Mouse (Mus musculus): ENCODE measurements at regions not wholly inside any gene's neighbourhood (a gene's known extent, or its start where the extent isn't known, plus 50 kb on each side); places are given as distances from the start of the nearest gene placed in this dataset.

DNA sequence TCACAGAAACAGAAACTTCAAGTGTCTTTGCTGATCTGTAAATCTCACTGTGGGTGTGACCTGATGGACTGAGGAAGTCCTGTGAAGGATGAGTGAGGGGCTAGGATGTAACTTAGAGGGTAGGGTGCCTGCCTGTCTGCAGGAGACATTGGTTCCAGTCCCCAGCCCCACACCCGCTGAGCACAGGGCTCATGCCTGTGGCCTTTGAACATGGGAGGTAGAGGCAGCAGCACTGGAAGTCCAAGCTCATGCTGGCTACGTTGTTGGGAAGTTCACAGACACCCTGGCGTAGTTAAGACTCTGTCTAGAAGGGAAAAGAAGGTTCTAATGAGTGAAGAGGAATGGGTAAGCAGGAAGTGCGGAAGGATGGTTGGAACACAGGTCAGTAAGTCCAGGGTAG lies 59.7 kb upstream of the Tgm3 start:
- no peak for ATAC-seq (ENCODE audit: low read depth)
- H3K27ac ChIP-seq = no peak overlapping the region
- H3K4me3 ChIP-seq (replicated peaks) = no peak overlapping the region
- no peaks in the 10 kb centered on the region for H3K9me3 ChIP-seq (replicated peaks)
- no peak overlapping the region for H3K9ac ChIP-seq
- no peaks in the 10 kb centered on the region for H3K4me1 ChIP-seq (replicated peaks)
- no peaks in the 10 kb centered on the region for H3K36me3 ChIP-seq
- 67% methylated on average over 4 of the region's 4 CpGs for WGBS (ENCODE audit: insufficient replicate concordance)
- H3K27me3 ChIP-seq = no peaks in the 10 kb centered on the region
- no peak overlapping the region for H3K4me2 ChIP-seq
- DNase-seq = no peak

DNA sequence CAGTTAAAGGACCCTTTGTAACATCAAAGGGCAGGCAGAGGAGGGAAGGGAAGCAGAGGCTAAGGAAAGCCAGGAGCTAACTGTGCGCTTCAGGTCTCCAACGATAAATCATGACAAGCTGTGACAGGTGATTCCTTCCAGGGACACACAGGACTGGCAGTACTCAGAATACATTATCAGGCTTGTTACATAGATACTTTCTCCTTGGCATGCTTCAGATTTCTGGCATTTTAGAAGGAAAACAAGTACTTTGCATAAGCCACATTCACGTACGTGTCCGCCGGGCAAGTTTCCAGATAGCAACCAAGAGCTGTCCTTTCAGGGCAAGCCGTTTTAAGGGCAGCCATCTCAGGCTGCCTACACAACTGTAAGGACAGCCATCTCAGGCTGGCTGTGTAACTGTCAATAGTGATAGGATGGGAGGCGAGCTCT lies 56.9 kb upstream of the Tgm3 start:
- Histone ChIP-seq H3K4me3 (replicated peaks) (no peak overlapping the region), H3K9ac (no peak overlapping the region), H3K36me3 (no peaks in the 10 kb centered on the region), H3K27ac (no peak overlapping the region), H3K27me3 (no peaks in the 10 kb centered on the region), H3K9me3 (replicated peaks) (no peaks in the 10 kb centered on the region), H3K4me1 (replicated peaks) (no peaks in the 10 kb centered on the region), H3K4me2 (no peak overlapping the region)
- DNase-seq (no peak), ATAC-seq (ENCODE audit: low read depth) (no peak)
- WGBS (ENCODE audit: insufficient replicate concordance) = 64% methylated on average over 8 of the region's 8 CpGs

DNA sequence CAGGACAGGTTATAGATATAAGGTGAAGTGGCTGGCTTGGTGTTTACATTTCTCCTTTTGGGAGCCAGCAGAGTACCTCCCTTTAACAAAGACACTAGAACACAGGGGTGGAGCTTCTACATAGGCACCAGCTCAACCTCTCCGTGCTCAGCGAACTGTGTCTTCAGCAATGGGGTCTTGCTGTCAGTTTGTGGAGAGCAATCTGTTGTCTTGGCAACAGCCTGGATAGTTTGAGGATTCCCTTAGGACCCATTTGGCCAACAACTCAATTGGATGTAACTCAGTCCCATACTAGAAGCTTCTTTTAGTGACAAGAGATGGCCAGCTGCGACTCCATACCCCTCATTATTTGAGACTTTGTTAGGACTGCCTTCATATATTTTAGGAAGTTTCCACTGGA lies 54.0 kb upstream of the Tgm3 start:
- no peak for ATAC-seq (ENCODE audit: low read depth)
- Histone ChIP-seq H3K9me3 (replicated peaks) (no peaks in the 10 kb centered on the region), H3K4me2 (no peak overlapping the region), H3K27me3 (no peaks in the 10 kb centered on the region), H3K4me1 (replicated peaks) (no peaks in the 10 kb centered on the region), H3K9ac (no peak overlapping the region), H3K27ac (no peak overlapping the region), H3K4me3 (replicated peaks) (no peak overlapping the region), H3K36me3 (no peaks in the 10 kb centered on the region)
- 69% methylated on average over 3 of the region's 3 CpGs for WGBS (ENCODE audit: insufficient replicate concordance)
- no peak for DNase-seq

DNA sequence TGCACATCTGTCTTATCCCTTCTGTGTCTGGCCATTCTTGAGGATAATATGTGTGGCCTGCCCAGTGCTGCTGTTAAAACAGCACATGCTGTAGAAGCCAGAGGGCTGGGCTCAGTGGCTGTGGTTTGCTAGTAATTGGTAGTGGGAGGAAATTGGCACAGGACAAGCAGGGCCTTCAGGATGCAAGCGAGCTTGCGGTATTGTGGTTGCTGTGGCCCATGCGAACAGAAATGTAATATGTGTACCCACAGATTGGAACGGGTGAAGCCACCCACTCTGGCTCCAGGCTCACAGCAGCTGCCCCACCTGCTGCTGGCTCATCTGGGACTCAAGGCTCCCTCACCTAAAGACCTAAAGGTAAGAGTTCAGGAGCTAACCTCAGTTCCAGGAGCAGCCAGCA lies 51.8 kb upstream of the Tgm3 start:
- H3K4me2 ChIP-seq = no peak overlapping the region
- no peaks in the 10 kb centered on the region for H3K27me3 ChIP-seq
- H3K4me3 ChIP-seq (replicated peaks) = no peak overlapping the region
- ATAC-seq (ENCODE audit: low read depth) (no peak), DNase-seq (no peak)
- no peak overlapping the region for H3K27ac ChIP-seq
- no peaks in the 10 kb centered on the region for H3K36me3 ChIP-seq
- H3K9ac ChIP-seq = no peak overlapping the region
- WGBS (ENCODE audit: insufficient replicate concordance) = 35% methylated on average over 4 of the region's 4 CpGs
- no peaks in the 10 kb centered on the region for H3K4me1 ChIP-seq (replicated peaks)
- no peaks in the 10 kb centered on the region for H3K9me3 ChIP-seq (replicated peaks)

- H3K9ac ChIP-seq = no peak overlapping the region
- DNase-seq = no peak
- no peak overlapping the region for H3K4me3 ChIP-seq (replicated peaks)
- H3K36me3 ChIP-seq = no peaks in the 10 kb centered on the region
- H3K4me1 ChIP-seq (replicated peaks) = no peaks in the 10 kb centered on the region
- WGBS (ENCODE audit: insufficient replicate concordance) = 62% methylated on average over 5 of the region's 5 CpGs
- no peak overlapping the region for H3K4me2 ChIP-seq
- no peak for ATAC-seq (ENCODE audit: low read depth)
- H3K9me3 ChIP-seq (replicated peaks) = no peaks in the 10 kb centered on the region
- no peaks in the 10 kb centered on the region for H3K27me3 ChIP-seq
- H3K27ac ChIP-seq = no peak overlapping the region
These were observed 50.6 kb upstream of the Tgm3 start for GRCm38 (mm10) chr2:129961522-129961921.
